Mouse (Mus musculus) lung, adult 2 months (tissue): ENCODE data around the gene Ddx42.

Source experiments
- CTCF ChIP-seq: fragments of 200-500 bp; IDR thresholded peaks from 2 replicates; pipeline ENCODE4 v1.5.1; 2011; ENCODE audit warnings: mild to moderate bottlenecking, low read length, control low read depth; ENCODE audit not compliant: insufficient read depth
- POLR2A ChIP-seq: fragments of 200-500 bp; IDR thresholded peaks from 2 replicates; pipeline ENCODE4 v1.6.1; 2011; ENCODE audit warnings: low read depth, mild to moderate bottlenecking, control low read depth, low read length, borderline replicate concordance; ENCODE audit errors: extremely low read depth

DNA sequence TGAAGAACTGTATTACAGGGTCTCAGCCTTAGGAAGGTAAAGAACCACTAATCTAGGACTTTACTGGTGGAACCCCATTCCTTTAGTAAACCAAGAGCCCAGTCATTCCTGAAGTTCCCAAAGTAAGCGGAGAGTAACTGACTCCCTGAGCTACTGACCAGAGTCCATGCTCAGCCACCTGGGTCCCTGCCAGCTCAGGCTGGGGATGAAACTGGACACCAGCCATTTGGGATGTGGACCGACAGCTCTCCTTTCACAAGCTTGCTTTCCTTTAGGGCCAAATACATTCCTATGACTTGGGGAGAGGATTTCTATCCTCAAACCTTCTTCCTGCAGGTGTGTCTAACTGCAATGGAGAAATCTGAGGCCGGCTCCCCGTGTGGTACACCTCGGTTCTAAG is 42.4 kb upstream of the Ddx42 start:
- TF ChIP-seq POLR2A (no peak), CTCF (no peak)
